Mouse (Mus musculus): Measurements from ENCODE around the gene Dmrt3. TPM values are rescaled to one million over a fixed set of nuclear protein-coding genes. Genes with fewer than 3 reads are reported as not detected.

The Dmrt3 gene
- polyA plus RNA-seq (2015; fragmentation: Nextera tagmentation; extraction: Ambion mirVana): 0.32 and 0.54 TPM in 2 replicates

DNA sequence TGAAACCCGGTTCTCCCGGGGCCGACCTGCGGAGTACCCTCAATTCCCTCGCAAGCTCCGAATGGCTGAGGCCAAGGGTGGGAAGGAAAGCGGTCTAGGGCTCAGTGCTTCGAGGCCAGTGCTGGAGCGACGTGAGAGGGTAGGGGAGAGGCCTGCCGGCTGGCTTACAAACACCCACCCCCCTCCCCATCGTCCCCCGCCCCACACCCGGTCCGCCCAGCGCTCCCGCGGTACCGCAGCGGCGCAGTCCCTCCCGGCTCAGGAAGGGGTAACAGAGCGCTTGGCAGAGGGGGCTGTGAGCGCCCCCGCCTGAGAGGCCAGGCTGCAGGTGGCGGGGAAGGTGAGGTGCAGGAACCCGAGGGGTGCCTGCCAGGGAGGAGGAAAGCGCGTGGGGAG is at the start of gene Dmrt3:
Dmrt3 (plus strand) TSS at position 287 of the 396 bp plus-strand sequence.
- WGBS: 0% methylated on average over 24 of the region's 29 CpGs
- H3K36me3 ChIP-seq: no peaks in the 10 kb centered on the region
- no peaks in the 10 kb centered on the region for H3K9me3 ChIP-seq
- 0 out of 2 replicates have a peak, but pooled peaks have one; percentile 21 for ATAC-seq (ENCODE audit: low FRiP score)
- H3K9ac ChIP-seq: peak within 1 kb of the TSS; percentile 24; the same call in 1 of the 2 replicates
- peaks cover 99% of the 10 kb centered on the region for H3K27me3 ChIP-seq
- H3K27ac ChIP-seq: no peak within 1 kb of the TSS
- peak within 1 kb of the TSS; percentile 26 for H3K4me3 ChIP-seq
- H3K4me1 ChIP-seq (replicated peaks): peaks cover 23% of the 10 kb centered on the region
- H3K4me2 ChIP-seq: peak within 1 kb of the TSS; percentile 47

DNA sequence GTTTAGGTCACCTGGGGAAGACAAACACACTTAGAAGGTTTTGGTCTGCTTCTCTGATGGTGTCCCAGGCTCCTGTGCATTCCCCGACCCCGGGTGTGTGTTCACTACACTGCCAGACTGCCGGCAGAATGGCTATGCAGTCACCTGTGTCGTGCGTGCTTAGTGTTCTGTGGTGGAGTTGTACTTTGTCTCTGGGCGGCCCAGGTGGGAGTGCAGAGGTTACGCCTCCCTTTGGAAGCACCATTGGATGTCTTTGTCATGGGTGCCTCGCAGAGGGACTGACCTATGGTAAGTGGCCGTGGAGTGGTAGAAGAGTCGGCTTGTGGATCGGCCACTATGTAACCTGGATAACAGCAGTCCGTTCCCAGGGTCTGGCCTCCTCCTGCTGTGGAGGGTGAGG is 45.7 kb upstream of the Dmrt3 start:
- H3K27me3 ChIP-seq: peaks cover 20% of the 10 kb centered on the region
- no peak overlapping the region for H3K4me2 ChIP-seq
- 0 out of 2 replicates have a peak, but pooled peaks cover 4% of the 10 kb centered on the region for H3K9me3 ChIP-seq
- H3K36me3 ChIP-seq: no peaks in the 10 kb centered on the region
- H3K4me3 ChIP-seq: no peak overlapping the region
- H3K9ac ChIP-seq: no peak overlapping the region
- H3K4me1 ChIP-seq (replicated peaks): no peaks in the 10 kb centered on the region
- WGBS: 79% methylated on average over 12 of the region's 12 CpGs
- no peak for ATAC-seq (ENCODE audit: low FRiP score)
- no peak overlapping the region for H3K27ac ChIP-seq

DNA sequence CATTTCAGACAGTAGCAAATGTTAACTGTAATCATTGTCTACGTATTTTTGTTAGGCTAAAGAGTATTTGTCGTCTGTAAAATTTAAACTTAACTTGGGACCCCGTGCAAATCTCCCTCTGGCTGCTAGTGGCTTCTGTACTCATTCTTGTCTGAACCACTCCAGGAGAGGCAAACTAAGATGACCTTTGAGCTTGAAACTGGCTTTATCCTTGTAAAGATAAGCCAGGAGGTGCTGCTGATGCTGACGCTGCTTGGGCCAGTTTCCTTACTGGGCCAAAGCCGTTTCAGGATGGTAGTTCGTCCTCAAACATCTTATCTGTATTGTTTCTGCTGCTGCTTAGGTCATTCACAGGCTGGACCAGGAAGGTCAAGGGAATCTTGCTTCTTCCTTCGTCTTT is 40.3 kb upstream of the Dmrt3 start:
- 91% methylated on average over 7 of the region's 7 CpGs for WGBS
- Histone ChIP-seq H3K27ac (no peak overlapping the region), H3K4me2 (no peak overlapping the region), H3K9me3 (no peaks in the 10 kb centered on the region), H3K4me3 (no peak overlapping the region), H3K36me3 (no peaks in the 10 kb centered on the region), H3K9ac (no peak overlapping the region), H3K4me1 (replicated peaks) (peaks cover 2% of the 10 kb centered on the region; the same call in 1 of the 2 replicates), H3K27me3 (peaks cover 61% of the 10 kb centered on the region)
- no peak for ATAC-seq (ENCODE audit: low FRiP score)

DNA sequence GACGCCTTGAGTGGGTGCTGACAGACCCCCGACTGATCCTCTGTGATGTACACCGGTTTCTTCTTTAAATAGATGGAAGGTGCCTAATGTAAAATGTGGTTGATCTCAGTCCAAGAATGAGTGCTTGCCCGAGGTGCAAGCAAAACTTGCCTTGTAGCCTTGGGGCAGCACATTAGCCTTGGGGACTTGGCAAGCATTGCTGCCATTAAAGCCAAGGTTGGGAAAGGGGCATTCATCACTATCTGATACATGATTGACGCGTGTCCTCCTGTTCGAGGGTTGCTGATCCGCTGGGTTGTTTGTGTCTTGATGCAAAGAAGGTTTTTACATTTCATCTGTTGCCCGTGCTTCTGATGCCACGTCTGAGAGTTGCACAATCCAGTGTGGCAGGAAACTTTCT is 35.7 kb upstream of the Dmrt3 start:
- peaks cover 11% of the 10 kb centered on the region for H3K4me1 ChIP-seq (replicated peaks)
- ATAC-seq (ENCODE audit: low FRiP score): no peak
- no peak overlapping the region for H3K9ac ChIP-seq
- H3K9me3 ChIP-seq: no peaks in the 10 kb centered on the region
- no peak overlapping the region for H3K27ac ChIP-seq
- WGBS: 54% methylated on average over 10 of the region's 10 CpGs
- peaks cover 81% of the 10 kb centered on the region for H3K27me3 ChIP-seq
- no peaks in the 10 kb centered on the region for H3K36me3 ChIP-seq
- H3K4me3 ChIP-seq: no peak overlapping the region
- H3K4me2 ChIP-seq: no peak overlapping the region

DNA sequence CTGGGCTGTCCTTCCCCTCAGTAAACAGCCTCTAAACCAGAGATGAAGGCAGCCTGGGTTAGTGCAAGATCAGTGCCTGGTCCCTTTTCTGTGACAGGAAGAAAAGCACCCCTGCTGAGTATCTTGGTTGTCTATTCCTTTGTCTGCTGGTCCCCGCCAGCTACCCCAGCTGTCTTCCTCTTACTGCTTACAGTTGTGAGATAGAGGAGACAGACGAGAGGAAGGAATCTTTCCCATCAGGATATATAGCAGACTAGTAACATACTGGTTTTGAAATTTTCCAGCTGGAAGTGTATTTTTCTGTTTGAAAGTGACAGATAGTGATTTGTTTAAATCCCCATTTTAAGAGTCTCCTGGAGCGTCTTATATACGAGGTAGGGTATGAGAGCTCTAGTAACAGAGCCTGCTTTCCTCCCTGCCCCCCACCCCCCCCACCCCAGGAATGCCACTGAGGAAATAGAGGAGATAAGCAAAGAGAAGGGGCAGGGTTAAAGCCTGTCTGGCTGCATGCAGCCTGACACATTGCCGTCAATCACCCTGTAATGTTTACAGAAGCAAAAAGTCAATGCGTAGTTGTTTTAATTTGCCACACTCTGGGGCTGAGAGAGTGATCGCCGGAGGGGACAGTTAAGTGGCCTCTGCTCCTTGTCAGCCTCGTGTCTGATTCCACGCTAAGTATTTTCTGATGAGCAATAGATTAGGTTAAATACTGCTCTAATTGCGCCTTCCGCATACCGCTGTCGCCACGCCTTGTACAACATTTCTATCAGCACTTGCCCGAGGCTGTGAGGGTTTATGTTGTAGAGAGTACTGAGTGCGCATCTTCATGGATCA is 34.9 kb upstream of the Dmrt3 start:
- Histone ChIP-seq H3K4me2 (peak overlapping the region; percentile 33), H3K27me3 (peaks cover 78% of the 10 kb centered on the region), H3K9me3 (no peaks in the 10 kb centered on the region), H3K27ac (no peak overlapping the region), H3K36me3 (no peaks in the 10 kb centered on the region), H3K4me3 (no peak overlapping the region), H3K9ac (no peak overlapping the region), H3K4me1 (replicated peaks) (peaks cover 11% of the 10 kb centered on the region)
- peak; percentile 46; the same call in 1 of the 2 replicates for ATAC-seq (ENCODE audit: low FRiP score)
- WGBS: 10% methylated on average over 17 of the region's 17 CpGs

DNA sequence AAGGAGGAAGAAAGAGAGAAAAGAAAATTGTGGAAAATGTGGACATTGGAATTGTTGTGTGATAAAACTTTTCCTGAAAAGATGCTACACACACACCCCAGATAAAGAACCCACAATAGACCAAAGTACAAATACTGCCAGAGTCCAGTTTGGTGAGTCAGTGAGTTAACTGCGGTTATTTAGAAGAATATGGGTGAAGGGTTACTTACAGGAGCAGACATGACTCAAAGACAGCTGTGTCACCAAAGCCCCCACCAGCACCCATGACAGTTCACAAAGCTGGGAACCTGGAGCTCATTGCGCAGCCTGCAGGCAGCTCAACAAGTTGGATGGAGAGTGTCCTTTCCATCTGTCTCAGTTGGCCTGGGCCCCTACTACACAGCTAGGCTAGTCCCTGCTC is 31.7 kb upstream of the Dmrt3 start:
- Histone ChIP-seq H3K36me3 (no peaks in the 10 kb centered on the region), H3K4me1 (replicated peaks) (peaks cover 11% of the 10 kb centered on the region), H3K9me3 (no peaks in the 10 kb centered on the region), H3K4me3 (no peak overlapping the region), H3K27me3 (peaks cover 62% of the 10 kb centered on the region), H3K27ac (no peak overlapping the region), H3K4me2 (no peak overlapping the region), H3K9ac (no peak overlapping the region)
- 91% methylated on average over 2 of the region's 2 CpGs for WGBS
- no peak for ATAC-seq (ENCODE audit: low FRiP score)

DNA sequence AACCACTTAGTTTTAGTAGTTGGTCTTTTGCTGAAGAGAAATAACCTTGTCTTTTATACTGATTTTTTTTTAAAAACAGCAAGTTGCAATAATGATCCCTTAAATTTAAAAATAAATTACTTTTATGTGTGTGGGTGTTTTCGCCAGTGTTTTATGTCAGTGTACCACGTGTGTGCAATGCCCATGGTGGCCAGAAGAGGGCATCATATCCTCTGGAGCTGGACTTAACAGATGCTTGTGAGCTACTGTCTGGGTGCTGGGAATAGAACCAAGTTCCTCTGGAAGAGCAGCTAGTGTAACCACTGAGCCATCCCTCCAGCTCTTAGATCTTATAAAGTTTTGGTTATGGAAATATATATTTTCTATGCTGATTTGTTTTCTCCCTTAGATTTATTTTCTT is 30.7 kb upstream of the Dmrt3 start:
- no peak overlapping the region for H3K4me2 ChIP-seq
- no peaks in the 10 kb centered on the region for H3K36me3 ChIP-seq
- no peak overlapping the region for H3K9ac ChIP-seq
- 93% methylated on average over 2 of the region's 2 CpGs for WGBS
- H3K4me3 ChIP-seq: no peak overlapping the region
- peaks cover 51% of the 10 kb centered on the region for H3K27me3 ChIP-seq
- no peak overlapping the region for H3K27ac ChIP-seq
- peaks cover 11% of the 10 kb centered on the region for H3K4me1 ChIP-seq (replicated peaks)
- ATAC-seq (ENCODE audit: low FRiP score): no peak
- no peaks in the 10 kb centered on the region for H3K9me3 ChIP-seq

DNA sequence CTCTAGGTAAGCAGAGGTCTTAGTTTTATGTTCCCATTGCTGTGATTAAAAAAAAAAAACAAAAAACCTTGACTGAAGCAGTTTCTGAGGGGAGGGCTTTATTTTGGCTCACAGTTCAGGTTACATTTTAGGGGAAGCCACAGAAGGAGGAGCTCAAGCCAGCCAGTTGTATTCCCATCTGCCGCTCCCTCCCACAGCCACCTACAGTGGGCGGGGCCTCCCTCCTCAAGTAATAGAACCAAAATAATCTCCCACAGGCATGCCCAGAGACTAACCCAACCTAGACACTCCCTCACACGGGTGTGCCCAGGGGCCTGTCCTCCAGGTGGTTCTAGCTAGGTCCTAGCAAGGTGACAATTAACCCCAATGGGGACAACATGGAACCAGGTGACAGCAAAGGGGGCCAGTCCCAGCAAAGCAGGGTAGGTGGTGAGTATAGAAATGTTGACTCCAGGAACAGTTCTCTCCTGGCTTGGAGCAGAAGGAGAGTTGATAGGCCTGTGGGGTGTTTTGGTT is 12.3 kb upstream of the Dmrt3 start:
- Histone ChIP-seq H3K9ac (no peak overlapping the region), H3K27me3 (peaks cover 83% of the 10 kb centered on the region), H3K4me2 (no peak overlapping the region), H3K36me3 (no peaks in the 10 kb centered on the region), H3K4me3 (no peak overlapping the region), H3K4me1 (replicated peaks) (no peaks in the 10 kb centered on the region), H3K9me3 (no peaks in the 10 kb centered on the region), H3K27ac (no peak overlapping the region)
- WGBS: 70% methylated on average over 3 of the region's 3 CpGs
- ATAC-seq (ENCODE audit: low FRiP score): no peak

DNA sequence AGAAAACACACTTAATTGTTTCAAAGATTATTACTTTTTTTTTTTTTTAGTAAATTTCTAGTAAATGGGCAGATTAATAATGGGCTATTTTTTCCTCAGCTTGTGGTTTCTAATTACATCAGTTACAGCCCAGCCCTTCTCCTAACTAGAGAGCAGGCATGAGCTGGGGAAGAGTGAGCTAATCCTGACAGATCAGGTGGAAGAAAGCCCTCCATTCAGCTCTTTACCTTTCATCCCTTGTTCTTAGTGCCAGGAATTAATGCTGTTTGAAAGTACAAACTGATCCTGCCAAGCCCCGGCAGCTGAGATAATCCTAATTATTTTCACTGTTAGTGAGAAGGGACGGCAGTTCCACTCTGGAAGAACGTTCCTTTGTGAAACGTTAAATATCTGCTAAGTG is 11.5 kb upstream of the Dmrt3 start:
- H3K4me3 ChIP-seq: no peak overlapping the region
- no peaks in the 10 kb centered on the region for H3K36me3 ChIP-seq
- 29% methylated on average over 4 of the region's 4 CpGs for WGBS
- no peak overlapping the region for H3K9ac ChIP-seq
- H3K4me1 ChIP-seq (replicated peaks): no peaks in the 10 kb centered on the region
- H3K27ac ChIP-seq: no peak overlapping the region
- peaks cover 87% of the 10 kb centered on the region for H3K27me3 ChIP-seq
- H3K9me3 ChIP-seq: no peaks in the 10 kb centered on the region
- H3K4me2 ChIP-seq: no peak overlapping the region
- no peak for ATAC-seq (ENCODE audit: low FRiP score)

DNA sequence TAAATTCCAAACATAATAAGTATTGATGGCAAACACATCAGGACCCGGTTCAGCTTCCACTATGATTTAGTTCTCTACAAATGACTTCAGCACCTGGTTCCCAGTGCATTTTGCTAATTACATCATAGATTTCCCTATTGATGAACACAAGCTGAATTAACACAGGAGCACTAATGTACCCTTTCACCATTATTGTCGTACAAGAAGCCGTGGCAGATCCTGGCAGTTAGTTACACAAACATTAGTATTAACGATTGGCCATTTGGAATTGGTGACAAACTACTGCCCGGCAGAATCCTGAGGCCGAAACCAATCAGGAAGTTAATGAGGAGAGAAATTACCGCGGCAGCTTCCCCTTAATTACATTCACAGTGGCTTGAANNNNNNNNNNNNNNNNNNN is 8.1 kb upstream of the Dmrt3 start:
- Histone ChIP-seq H3K27me3 (peaks cover 95% of the 10 kb centered on the region), H3K27ac (no peak overlapping the region), H3K4me2 (no peak overlapping the region), H3K36me3 (no peaks in the 10 kb centered on the region), H3K4me3 (no peak overlapping the region), H3K9me3 (no peaks in the 10 kb centered on the region), H3K4me1 (replicated peaks) (peaks cover 7% of the 10 kb centered on the region; the same call in 1 of the 2 replicates), H3K9ac (no peak overlapping the region)
- no peak for ATAC-seq (ENCODE audit: low FRiP score)
- WGBS: 10% methylated on average over 8 of the region's 8 CpGs

DNA sequence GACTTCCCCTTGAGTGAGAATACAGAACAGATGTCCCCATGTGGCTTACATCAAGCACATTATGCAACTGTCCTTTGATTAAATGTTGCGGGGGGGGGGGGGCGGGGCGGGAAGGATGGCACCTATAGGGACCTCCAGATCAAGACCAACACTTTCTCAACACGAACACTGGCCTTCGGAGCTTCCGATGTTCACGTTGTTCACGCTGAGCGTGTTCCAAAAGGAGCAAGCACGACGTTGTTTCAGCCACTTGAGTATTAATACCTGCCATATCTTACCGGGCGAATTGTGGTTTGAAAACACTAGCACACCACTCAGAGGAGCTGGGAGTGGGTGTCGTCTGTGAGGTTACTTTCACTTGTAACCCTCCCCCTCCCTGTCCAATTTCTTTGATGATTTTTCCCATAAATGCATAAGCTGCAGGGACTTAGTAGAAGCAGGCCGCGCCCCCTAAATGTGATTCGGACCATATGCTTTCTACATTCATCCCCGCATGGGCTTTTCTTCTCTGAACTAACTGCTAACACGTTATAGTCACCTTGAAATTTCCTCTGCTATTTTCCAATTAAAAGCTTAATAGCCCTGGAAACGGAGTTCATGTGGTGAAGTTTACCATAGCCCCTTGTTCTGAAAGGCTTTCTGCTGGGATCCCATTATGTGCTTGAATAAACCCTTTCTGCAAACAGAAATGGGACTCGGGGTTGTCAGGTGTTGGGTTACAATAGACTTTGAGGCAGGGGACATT is 2.5 kb upstream of the Dmrt3 start:
- peaks cover 23% of the 10 kb centered on the region for H3K4me1 ChIP-seq (replicated peaks)
- H3K36me3 ChIP-seq: no peaks in the 10 kb centered on the region
- peaks cover 97% of the 10 kb centered on the region for H3K27me3 ChIP-seq
- H3K9me3 ChIP-seq: no peaks in the 10 kb centered on the region
- no peak overlapping the region for H3K27ac ChIP-seq
- 1% methylated on average over 21 of the region's 21 CpGs for WGBS
- no peak overlapping the region for H3K4me2 ChIP-seq
- H3K9ac ChIP-seq: no peak overlapping the region
- H3K4me3 ChIP-seq: no peak overlapping the region
- ATAC-seq (ENCODE audit: low FRiP score): no peak

DNA sequence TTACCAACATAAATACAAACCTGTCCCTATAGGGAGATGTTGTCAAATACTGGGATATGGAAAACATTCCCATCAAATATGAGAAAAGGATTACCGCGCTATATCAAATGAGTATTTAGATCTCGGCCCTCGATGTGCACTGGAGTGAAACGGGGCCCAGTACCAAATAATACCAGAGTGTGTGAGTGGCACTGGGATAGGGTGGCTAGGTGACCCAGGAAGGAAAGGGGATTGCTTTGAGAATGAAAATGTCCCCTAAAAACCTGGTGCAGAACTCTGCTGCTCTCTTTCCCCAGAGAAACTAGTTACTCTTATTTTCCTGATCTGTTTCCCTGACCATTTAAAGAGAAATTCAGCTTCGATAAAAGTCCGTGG is 1.9 kb upstream of the Dmrt3 start:
- Histone ChIP-seq H3K27me3 (peaks cover 97% of the 10 kb centered on the region), H3K4me3 (no peak overlapping the region), H3K4me2 (no peak overlapping the region), H3K9me3 (no peaks in the 10 kb centered on the region), H3K27ac (no peak overlapping the region), H3K4me1 (replicated peaks) (peaks cover 23% of the 10 kb centered on the region), H3K9ac (no peak overlapping the region), H3K36me3 (no peaks in the 10 kb centered on the region)
- no peak for ATAC-seq (ENCODE audit: low FRiP score)
- 2% methylated on average over 7 of the region's 7 CpGs for WGBS

All from hindbrain, embryonic 13.5 days (tissue).